Comparison of ENCODE assay signal across 8 mouse cellular contexts in the genomic region with DNA sequence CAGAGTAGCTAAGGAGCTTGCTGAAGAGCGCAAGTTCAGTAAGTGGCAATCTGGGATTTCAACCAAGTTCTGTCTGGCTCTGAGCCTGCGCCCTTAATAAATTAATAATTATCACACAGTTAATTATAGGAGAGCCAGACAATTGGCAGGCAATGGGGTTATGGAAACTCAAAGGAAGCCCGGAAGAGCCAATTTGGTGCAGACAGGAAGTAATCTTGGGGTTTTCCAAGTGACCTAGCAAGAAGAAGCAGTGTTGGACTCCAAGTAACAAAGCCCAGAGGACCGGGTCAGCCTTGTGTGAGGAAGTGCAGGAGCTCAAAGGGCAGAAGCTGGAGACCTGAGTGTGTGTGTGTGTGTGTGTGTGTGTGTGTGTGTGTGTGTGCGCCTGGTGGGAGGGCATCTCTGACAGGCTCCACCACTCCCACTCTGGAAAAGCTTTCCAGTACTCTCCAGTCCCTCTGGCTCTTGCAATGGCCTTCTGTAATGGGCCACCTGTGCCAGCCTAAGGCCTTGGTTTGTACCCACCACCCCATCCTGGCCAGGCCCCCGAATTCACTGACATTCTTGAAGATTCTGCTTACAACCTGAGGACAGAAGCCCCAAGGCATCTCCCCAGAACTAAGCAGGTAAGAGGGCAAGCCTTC.
A peak's percentile ranks its signal among the peaks of the same experiment; 100 is the strongest.
DNase-seq lines count a peak whose midpoint lies in the region; ATAC-seq lines count a peak whose summit lies in the region.

No protein-coding gene starts in this region.

- WGBS in heart, embryonic 11.5 days (ENCODE audit: insufficient replicate concordance): 76% methylated on average over 6 of the region's 6 CpGs
- WGBS in heart, embryonic 15.5 days: 58% methylated on average over 6 of the region's 6 CpGs

- no peak overlapping the region for H3K4me2 ChIP-seq in heart, embryonic 11.5 days
- no peak overlapping the region for H3K4me2 ChIP-seq in heart, embryonic 15.5 days

- no peaks in the 10 kb centered on the region for H3K27me3 ChIP-seq in heart, embryonic 11.5 days (ENCODE audit: control insufficient read depth, insufficient read depth, low read length)
- H3K27me3 ChIP-seq in heart, embryonic 15.5 days: no peaks in the 10 kb centered on the region

- ATAC-seq in heart, embryonic 11.5 days (replicated peaks; ENCODE audit: insufficient number of reproducible peaks, low FRiP score, low TSS enrichment): no peak
- ATAC-seq in heart, embryonic 15.5 days (replicated peaks; ENCODE audit: insufficient number of reproducible peaks, insufficient read depth, low FRiP score, low read depth): 0 out of 2 replicates have a peak, but pooled peaks have one; percentile 43

- no peaks in the 10 kb centered on the region for H3K36me3 ChIP-seq in heart, embryonic 11.5 days (ENCODE audit: control insufficient read depth, insufficient read depth, low read length)
- H3K36me3 ChIP-seq in heart, embryonic 15.5 days: no peaks in the 10 kb centered on the region

- no peaks in the 10 kb centered on the region for H3K4me1 ChIP-seq in heart, embryonic 11.5 days (ENCODE audit: control insufficient read depth, insufficient read depth, low read length)
- peaks cover 19% of the 10 kb centered on the region for H3K4me1 ChIP-seq in heart, embryonic 15.5 days (replicated peaks)

- H3K4me3 ChIP-seq in heart, embryonic 11.5 days (ENCODE audit: low read depth, low read length): no peak overlapping the region
- H3K4me3 ChIP-seq in heart, embryonic 15.5 days: no peak overlapping the region

- no peaks in the 10 kb centered on the region for H3K9me3 ChIP-seq in heart, embryonic 11.5 days (replicated peaks; ENCODE audit: control insufficient read depth, low read length)
- no peaks in the 10 kb centered on the region for H3K9me3 ChIP-seq in heart, embryonic 15.5 days (replicated peaks)

- H3K27ac ChIP-seq in heart, embryonic 11.5 days (ENCODE audit: low read depth, low read length): no peak overlapping the region
- H3K27ac ChIP-seq in heart, embryonic 15.5 days: no peak overlapping the region; the same call in 1 of the 2 replicates

- DNase-seq in heart, adult 8-10 months (ENCODE audit: low spot score): peak; percentile 62
- DNase-seq in Muller cell, postnatal 12 days (ENCODE audit: inconsistent ontology term): peak; percentile 95
- DNase-seq in kidney, postnatal 4 days: peak; percentile 59 to 69
- no peak for DNase-seq in ovary, postnatal 36 days (ENCODE audit: low spot score)
- no peak for DNase-seq in spleen, postnatal 14 days (ENCODE audit: low spot score in 2 of 2)
- DNase-seq in thymus, postnatal 25 days: no peak

- no peak overlapping the region for H3K9ac ChIP-seq in heart, embryonic 11.5 days (ENCODE audit: low read depth, low read length)
- H3K9ac ChIP-seq in heart, embryonic 15.5 days: no peak overlapping the region

Comparison
In these comparisons a context has a peak if more than half of its experiments do, and no peak if none do; other contexts are left out.
1. DNase-seq: peak in heart, adult 8-10 months (single experiment), Muller cell, postnatal 12 days (single experiment) and kidney, postnatal 4 days (2 of 2); none in ovary, postnatal 36 days (single experiment), spleen, postnatal 14 days (0 of 2) and thymus, postnatal 25 days (single experiment).